Mouse (Mus musculus): ENCODE data around the gene Ccdc39.

DNA sequence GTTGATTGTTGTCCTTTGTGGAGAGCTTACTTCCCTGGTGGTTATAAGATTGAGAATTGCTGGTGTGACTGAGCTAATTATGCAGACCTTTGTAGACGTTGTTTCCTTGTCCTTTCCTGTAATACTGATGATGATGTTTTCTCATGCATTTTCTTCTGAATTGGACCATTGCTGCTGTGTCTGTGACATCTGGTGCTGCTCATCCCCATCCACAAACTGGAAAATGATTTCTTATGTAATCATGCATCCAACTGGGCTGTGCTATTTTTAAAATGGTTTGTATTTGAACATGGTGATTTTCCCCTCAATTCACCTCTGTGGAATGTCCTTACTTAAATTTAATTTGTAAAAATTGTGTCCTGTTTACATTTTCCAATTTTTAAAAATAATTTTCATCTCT lies 37.0 kb downstream of the Ccdc39 start:
- TF ChIP-seq CTCF (IDR thresholded peaks at IDR 0.05; ENCODE audit: control insufficient read depth, insufficient read depth, insufficient replicate concordance, low read depth, low read length) (no peak), POLR2A (IDR thresholded peaks at IDR 0.05; ENCODE audit: control insufficient read depth, low read depth, low read length) (no peak)
